Mouse (Mus musculus) E14TG2a.4 (cell line): ENCODE results near the gene B3gnt2.

Source experiments
- H3K27me3 ChIP-seq: 2 replicates; pipeline ENCODE4 v1.6.1; 2014; ENCODE audit warnings: low read length, control low read depth; ENCODE audit not compliant: insufficient read depth
- H3K36me3 ChIP-seq: 2 replicates; pipeline ENCODE4 v1.6.1; 2014; ENCODE audit warnings: low read length, control low read depth; ENCODE audit not compliant: insufficient read depth
- H3K4me1 ChIP-seq: replicated peaks from 2 replicates; pipeline ENCODE4 v1.6.1; 2014; ENCODE audit warnings: low read depth, low read length, control low read depth
- H3K4me3 ChIP-seq: replicated peaks from 2 replicates; pipeline ENCODE4 v1.5.1; 2014; ENCODE audit warnings: mild to moderate bottlenecking, low read length
- H3K9me3 ChIP-seq: 2 replicates; pipeline ENCODE4 v1.6.1; 2014; ENCODE audit warnings: low read length, control low read depth
- CTCF ChIP-seq: conservative IDR thresholded peaks from 2 replicates; pipeline ENCODE4 v1.5.1; 2014; ENCODE audit warnings: low read length
- NANOG ChIP-seq: IDR thresholded peaks from 2 replicates; pipeline ENCODE4 v1.6.1; 2014; ENCODE audit warnings: borderline replicate concordance, low read length, mixed read lengths
- POU5F1 ChIP-seq: IDR thresholded peaks from 2 replicates; pipeline ENCODE4 v1.6.1; 2014; ENCODE audit warnings: low read length, borderline replicate concordance

The B3gnt2 gene

DNA sequence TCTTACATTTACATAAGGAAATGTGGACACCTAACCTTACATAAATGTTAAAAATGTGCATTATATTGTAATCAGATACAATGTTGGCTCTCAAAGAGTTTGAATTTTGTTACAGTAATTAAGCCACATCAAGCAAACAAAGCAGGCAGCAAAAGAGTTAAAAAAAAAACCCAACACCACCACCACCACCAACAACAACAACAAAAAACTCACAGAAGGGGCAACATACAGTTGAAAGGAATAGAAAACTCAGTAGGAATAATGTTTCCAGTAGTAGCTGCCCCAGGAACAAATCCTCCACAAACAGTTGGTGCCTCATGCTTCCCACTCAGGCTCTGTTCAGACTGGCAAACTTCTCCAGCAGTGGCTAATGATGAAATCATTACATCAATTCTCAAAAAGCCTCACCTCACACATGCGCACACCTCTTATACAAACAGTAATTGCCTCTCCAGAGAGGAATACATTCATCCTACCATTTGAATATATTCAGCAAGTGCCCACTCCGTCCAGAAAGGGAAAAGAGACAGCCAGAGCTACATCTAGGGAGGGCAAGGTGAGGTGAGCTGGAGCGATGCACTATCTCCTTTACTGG lies 4.3 kb downstream of the B3gnt2 start:
- peaks cover 78% of the 10 kb centered on the region for H3K4me1 ChIP-seq
- H3K36me3 ChIP-seq: peaks cover 30% of the 10 kb centered on the region
- no peaks in the 10 kb centered on the region for H3K9me3 ChIP-seq
- no peaks in the 10 kb centered on the region for H3K27me3 ChIP-seq
- TF ChIP-seq POU5F1: no peak
- no peak for TF ChIP-seq NANOG
- TF ChIP-seq CTCF: no peak
- peak overlapping the region; percentile 24 for H3K4me3 ChIP-seq

DNA sequence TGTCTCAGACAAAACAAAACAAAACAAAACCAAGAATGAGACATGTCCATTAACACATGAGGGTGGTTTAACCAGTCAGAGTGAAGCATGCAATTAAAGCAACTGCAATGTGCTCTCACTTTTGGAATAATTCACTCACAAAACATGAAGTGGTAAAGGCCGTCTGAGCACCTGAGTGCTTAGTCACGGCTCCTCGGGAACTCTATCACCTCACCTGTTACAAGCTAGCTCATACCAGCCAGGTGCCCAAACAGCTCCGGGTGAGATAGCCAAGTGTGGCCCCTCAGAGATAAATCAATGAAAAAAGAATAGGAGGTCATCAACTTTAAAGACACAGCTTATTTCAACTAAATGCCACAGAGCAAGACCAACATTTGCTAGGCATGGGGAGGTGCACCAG lies 6.2 kb downstream of the B3gnt2 start:
- no peak for TF ChIP-seq CTCF
- TF ChIP-seq NANOG: no peak
- TF ChIP-seq POU5F1: no peak
- Histone ChIP-seq H3K4me1 (peaks cover 86% of the 10 kb centered on the region), H3K9me3 (no peaks in the 10 kb centered on the region), H3K36me3 (peaks cover 30% of the 10 kb centered on the region), H3K27me3 (no peaks in the 10 kb centered on the region), H3K4me3 (peak overlapping the region; percentile 61)

DNA sequence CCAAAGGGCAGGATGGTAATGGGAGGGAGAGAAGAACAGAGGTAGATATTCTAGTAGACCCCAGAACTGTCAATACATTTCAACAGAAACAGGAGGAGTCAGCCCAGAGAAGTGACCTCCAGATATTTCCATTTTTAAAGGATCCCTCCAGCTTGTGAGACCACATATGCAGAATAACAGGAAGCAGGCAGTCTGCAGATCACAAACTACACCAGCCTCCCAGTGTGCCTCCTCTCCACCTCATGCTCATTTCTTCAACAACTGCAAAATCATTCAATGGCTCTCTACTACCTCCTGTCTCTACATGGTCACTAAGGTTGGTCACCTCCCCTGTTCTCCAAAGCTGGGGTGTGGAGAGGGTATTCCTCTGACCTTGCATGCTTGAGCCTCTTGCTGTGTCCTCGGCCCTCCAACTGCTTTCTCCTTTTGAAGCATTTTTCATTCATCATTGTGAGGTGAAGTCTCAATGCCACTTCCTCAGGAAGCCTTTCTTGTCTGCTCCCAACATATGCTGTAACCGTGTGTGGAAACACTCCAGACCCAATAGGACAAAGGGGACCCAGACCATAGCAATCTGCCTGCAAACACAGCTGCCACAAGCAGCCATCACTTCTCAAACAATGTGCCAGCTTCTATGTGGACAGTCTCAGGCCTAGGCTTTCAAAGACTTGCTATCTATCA lies 7.1 kb downstream of the B3gnt2 start:
- Histone ChIP-seq H3K4me3 (peak overlapping the region; percentile 61), H3K4me1 (peaks cover 96% of the 10 kb centered on the region), H3K9me3 (no peaks in the 10 kb centered on the region), H3K36me3 (peaks cover 33% of the 10 kb centered on the region), H3K27me3 (no peaks in the 10 kb centered on the region)
- TF ChIP-seq POU5F1: no peak
- TF ChIP-seq CTCF: no peak
- TF ChIP-seq NANOG: no peak

DNA sequence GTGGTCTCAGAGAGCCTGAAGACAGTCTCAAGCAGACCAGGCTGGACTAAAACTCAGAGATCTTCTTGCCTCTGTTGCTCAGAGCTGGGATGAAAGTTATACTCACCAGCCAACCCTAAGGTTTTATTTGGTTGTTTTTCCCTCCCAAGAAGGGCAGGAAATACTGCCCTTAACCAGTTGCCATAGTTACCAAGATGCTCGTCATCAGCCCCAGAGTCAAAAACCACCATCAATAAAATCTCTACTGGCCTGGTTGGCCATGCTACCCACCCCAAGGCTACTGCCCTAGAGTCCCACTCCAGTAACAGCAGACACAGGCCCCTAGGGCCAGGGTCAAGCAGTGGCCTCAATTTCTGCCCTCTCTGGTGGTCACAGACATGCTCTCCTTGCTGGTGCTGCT lies 8.3 kb downstream of the B3gnt2 start:
- TF ChIP-seq CTCF (no peak), POU5F1 (no peak), NANOG (no peak)
- H3K4me1 ChIP-seq: peaks cover 98% of the 10 kb centered on the region
- peaks cover 38% of the 10 kb centered on the region for H3K36me3 ChIP-seq
- H3K4me3 ChIP-seq: peak overlapping the region; percentile 61
- H3K27me3 ChIP-seq: no peaks in the 10 kb centered on the region
- H3K9me3 ChIP-seq: no peaks in the 10 kb centered on the region

DNA sequence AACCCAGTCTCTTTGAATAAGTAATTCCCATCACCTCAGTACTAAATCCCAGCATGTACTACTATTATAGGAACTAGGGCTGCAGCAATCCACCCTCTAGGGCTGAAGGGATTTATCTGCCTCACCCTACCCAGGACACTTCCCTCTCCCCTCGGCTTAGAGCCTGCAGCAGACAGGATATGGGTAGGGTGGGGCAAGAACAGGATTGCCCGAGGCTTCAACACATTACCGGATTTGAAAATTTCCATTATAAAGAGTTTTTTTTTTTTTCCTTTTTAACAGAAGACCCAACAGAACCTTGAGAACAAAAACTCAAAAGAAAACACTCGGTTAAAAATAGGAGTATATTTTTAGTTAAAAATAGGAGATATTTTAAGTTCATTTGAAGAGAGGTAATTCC lies 9.3 kb downstream of the B3gnt2 start:
- Histone ChIP-seq H3K36me3 (peaks cover 39% of the 10 kb centered on the region), H3K4me1 (peaks cover 98% of the 10 kb centered on the region), H3K27me3 (no peaks in the 10 kb centered on the region), H3K4me3 (peak overlapping the region; percentile 61), H3K9me3 (no peaks in the 10 kb centered on the region)
- TF ChIP-seq CTCF (no peak), NANOG (no peak), POU5F1 (no peak; the same call in 1 of the 2 replicates)

DNA sequence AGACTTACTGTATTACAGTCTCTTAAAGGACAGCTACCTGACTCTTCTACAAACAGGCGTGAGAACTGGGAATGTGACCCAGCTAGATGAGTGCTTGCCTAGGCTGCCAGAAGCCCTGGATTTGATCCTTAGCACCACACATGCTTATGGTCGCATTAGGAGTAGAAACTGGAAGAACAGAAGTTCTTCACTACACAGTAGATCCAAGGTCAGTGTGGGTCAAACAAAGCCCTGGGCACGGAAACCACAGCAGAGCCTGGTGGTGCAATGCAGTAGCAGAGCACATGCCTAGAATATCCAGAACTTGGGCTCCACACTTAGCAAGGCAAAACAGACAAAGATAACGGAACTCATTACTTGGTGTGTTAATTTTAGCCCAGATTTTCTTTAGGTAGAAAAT lies 10.7 kb downstream of the B3gnt2 start:
- H3K4me3 ChIP-seq: peak overlapping the region; percentile 61
- TF ChIP-seq NANOG: no peak
- TF ChIP-seq POU5F1: no peak
- no peak for TF ChIP-seq CTCF
- H3K36me3 ChIP-seq: peaks cover 39% of the 10 kb centered on the region
- H3K4me1 ChIP-seq: peaks cover 98% of the 10 kb centered on the region
- no peaks in the 10 kb centered on the region for H3K9me3 ChIP-seq
- no peaks in the 10 kb centered on the region for H3K27me3 ChIP-seq

DNA sequence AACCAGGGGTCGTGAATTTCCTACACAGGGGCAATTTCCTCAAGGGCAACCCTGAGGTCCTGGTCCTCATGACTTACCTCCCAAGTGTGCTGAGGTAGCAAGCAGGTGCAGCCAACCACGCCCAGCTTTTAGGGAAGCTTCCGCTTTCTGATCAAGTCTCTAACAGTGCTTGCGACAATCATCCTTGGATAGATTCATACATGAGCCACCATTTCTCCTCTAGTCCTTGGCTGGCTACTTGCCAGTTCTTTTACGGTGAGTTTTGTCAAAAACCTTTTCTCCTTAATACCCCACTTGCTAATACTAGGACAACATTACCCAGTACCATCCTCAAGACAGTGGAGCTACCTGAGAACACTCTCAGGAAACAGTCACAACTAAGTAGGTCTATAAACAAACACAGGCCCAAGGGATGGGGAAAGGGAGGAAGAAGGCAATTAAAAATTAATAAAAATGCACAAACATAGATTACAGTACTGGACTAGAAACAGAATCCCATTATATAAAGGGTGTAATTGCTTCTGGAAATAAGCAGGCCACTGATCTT lies 12.0 kb downstream of the B3gnt2 start:
- H3K9me3 ChIP-seq: no peaks in the 10 kb centered on the region
- no peaks in the 10 kb centered on the region for H3K27me3 ChIP-seq
- TF ChIP-seq NANOG: no peak
- TF ChIP-seq POU5F1: no peak
- TF ChIP-seq CTCF: no peak
- H3K4me3 ChIP-seq: peak overlapping the region; percentile 39; the same call in 1 of the 2 replicates
- peaks cover 27% of the 10 kb centered on the region for H3K36me3 ChIP-seq
- peaks cover 97% of the 10 kb centered on the region for H3K4me1 ChIP-seq

DNA sequence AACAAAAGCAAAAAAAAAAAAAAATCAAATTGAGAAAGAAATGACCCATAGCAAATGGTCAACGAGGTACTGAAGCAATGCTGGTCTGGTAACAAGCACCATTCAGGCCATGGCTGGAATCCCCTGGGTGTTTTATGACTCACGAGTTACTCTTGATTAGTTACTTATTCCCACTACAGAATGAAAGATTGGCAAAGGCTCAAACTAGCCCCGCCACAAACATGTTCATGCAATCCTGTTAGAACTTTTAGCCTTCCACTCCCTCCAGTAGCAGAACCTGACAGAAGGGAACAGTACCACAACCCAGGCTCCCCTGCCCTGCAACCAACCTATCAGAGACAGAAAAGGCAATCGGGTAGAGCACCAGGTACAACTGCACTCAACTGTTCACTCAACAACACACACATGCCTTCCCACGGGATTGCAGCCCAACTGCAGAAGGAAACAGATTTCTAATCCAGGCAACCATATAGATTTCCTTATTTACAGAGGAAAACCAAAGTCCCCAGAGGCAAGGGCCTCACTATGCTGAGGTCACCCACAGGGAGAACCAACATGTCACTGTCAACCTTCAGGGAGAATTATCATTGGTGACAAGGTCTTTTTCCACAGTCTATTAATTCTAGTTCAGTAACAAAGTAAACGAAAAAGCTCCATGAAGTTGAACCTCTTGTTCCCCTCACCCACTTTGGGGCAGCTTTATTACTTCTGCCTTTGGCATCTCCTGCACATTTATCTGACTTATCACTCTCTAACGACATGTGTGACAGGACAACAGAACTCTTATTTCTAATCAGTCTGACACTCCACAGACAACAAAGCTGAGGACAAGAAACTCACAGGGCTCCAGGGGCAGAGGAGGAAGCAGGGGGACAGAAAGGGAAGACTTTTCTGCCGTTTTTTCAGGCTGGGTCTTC lies 12.8 kb downstream of the B3gnt2 start:
- peaks cover 25% of the 10 kb centered on the region; the same call in 1 of the 2 replicates for H3K36me3 ChIP-seq

More for the DNA sequence above, 12.8 kb downstream of the B3gnt2 start:
- H3K4me1 ChIP-seq: peaks cover 97% of the 10 kb centered on the region
- H3K4me3 ChIP-seq: peak overlapping the region; percentile 39
- TF ChIP-seq CTCF: no peak
- TF ChIP-seq POU5F1: no peak
- no peak for TF ChIP-seq NANOG
- H3K27me3 ChIP-seq: no peaks in the 10 kb centered on the region
- H3K9me3 ChIP-seq: no peaks in the 10 kb centered on the region
